Mouse (Mus musculus) lung, postnatal 0 days (tissue): ENCODE data around the gene Tm4sf20. TPM values are rescaled to one million over a fixed set of nuclear protein-coding genes. Genes with fewer than 3 reads are reported as not detected.
A peak's percentile ranks its signal among the peaks of the same experiment; 100 is the strongest.

Experiments
- ATAC-seq: fragments of 200-750 bp; cut with Nextera tagmentation; 2 replicates; pipeline ENCODE4 v1.8.0; 2017; ENCODE audit warnings: moderate library complexity
- DNase-seq: peaks from one replicate; pipeline ENCODE4 v3.0.0-alpha.2; 2016; ENCODE audit warnings: low spot score
- H3K27ac ChIP-seq: fragments of 300-500 bp; sonication (generic); 2 replicates; pipeline ENCODE4 v1.5.1; 2014; ENCODE audit warnings: antibody characterized with exemption, mild to moderate bottlenecking, low read length, mixed read lengths
- H3K27me3 ChIP-seq: fragments of 300-500 bp; sonication (generic); replicated peaks from 2 replicates; pipeline ENCODE4 v1.6.1; 2014; ENCODE audit warnings: low read length, mixed read lengths; ENCODE audit not compliant: insufficient read depth
- H3K36me3 ChIP-seq: fragments of 300-500 bp; sonication (generic); 2 replicates; pipeline ENCODE4 v1.6.1; 2014; ENCODE audit warnings: low read length, mixed read lengths; ENCODE audit not compliant: insufficient read depth
- H3K4me1 ChIP-seq: fragments of 300-500 bp; sonication (generic); 2 replicates; pipeline ENCODE4 v1.6.1; 2014; ENCODE audit warnings: antibody characterized with exemption, low read depth, low read length, mixed read lengths; ENCODE audit not compliant: insufficient read depth
- H3K4me2 ChIP-seq: fragments of 300-500 bp; sonication (generic); replicated peaks from 2 replicates; pipeline ENCODE4 v1.6.1; 2014; ENCODE audit warnings: low read depth, mild to moderate bottlenecking, low read length, moderate library complexity, mixed read lengths
- H3K4me3 ChIP-seq: fragments of 300-500 bp; sonication (generic); 2 replicates; pipeline ENCODE4 v1.5.1; 2014; ENCODE audit warnings: low read depth, low read length
- H3K9ac ChIP-seq: fragments of 300-500 bp; sonication (generic); replicated peaks from 2 replicates; pipeline ENCODE4 v1.6.1; 2014; ENCODE audit warnings: low read depth, mild to moderate bottlenecking
- H3K9me3 ChIP-seq: fragments of 300-500 bp; sonication (generic); 2 replicates; pipeline ENCODE4 v1.6.1; 2016; ENCODE audit warnings: low read length, mixed read lengths
- CTCF ChIP-seq: IDR thresholded peaks from 2 replicates; pipeline ENCODE4 v1.5.1; 2016; ENCODE audit warnings: antibody characterized with exemption, mild to moderate bottlenecking
- EP300 ChIP-seq: IDR thresholded peaks from 2 replicates; pipeline ENCODE4 v1.6.1; 2016; ENCODE audit warnings: antibody characterized with exemption, mild to moderate bottlenecking, control low read depth
- WGBS: fragments of 180-500 bp; shearing (Covaris S2); extraction: QIAGEN DNeasy Blood & Tissue Kit; methylation state at CpG from one replicate; pipeline ENCODE4 v1.1.7; 2014; 5-methylcytosine and 5-hydroxymethylcytosine counted together
- polyA plus RNA-seq: library from polyadenylated mRNA; unstranded; fragments of >200 nt; fragmentation: Nextera tagmentation; extraction: Ambion mirVana; gene quantifications from 2 replicates; pipeline ENCODE4 v1.2.1, GENCODE M21; 2015

Gene Tm4sf20
- polyA plus RNA-seq, 1 experiment from 2014 or later = 0.07 TPM

GRCm38 (mm10) chr1:82773208-82773607 is 4.9 kb upstream of the Tm4sf20 start:
- H3K27me3 ChIP-seq = no peaks in the 10 kb centered on the region
- H3K4me3 ChIP-seq = no peak overlapping the region
- 0 out of 2 replicates have a peak, but pooled peaks cover 3% of the 10 kb centered on the region for H3K9me3 ChIP-seq
- H3K4me1 ChIP-seq = no peaks in the 10 kb centered on the region
- no peaks in the 10 kb centered on the region for H3K36me3 ChIP-seq
- H3K4me2 ChIP-seq = no peak overlapping the region
- TF ChIP-seq EP300 (no peak), CTCF (peak; percentile 30; the same call in 1 of the 2 replicates)
- no peak for ATAC-seq
- H3K27ac ChIP-seq = no peak overlapping the region
- H3K9ac ChIP-seq = no peak overlapping the region
- DNase-seq = no peak
- WGBS = 61% methylated on average over 5 of the region's 5 CpGs

- WGBS = 86% methylated on average over 4 of the region's 4 CpGs
- H3K4me3 ChIP-seq = no peak overlapping the region
- 0 out of 2 replicates have a peak, but pooled peaks cover 3% of the 10 kb centered on the region for H3K9me3 ChIP-seq
- no peaks in the 10 kb centered on the region for H3K36me3 ChIP-seq
- H3K4me1 ChIP-seq = no peaks in the 10 kb centered on the region
- no peaks in the 10 kb centered on the region for H3K27me3 ChIP-seq
- no peak overlapping the region for H3K9ac ChIP-seq
- ATAC-seq = no peak
- DNase-seq = no peak
- H3K4me2 ChIP-seq = no peak overlapping the region
- H3K27ac ChIP-seq = no peak overlapping the region
- TF ChIP-seq EP300 (no peak), CTCF (no peak)
These were observed 4.2 kb upstream of the Tm4sf20 start for GRCm38 (mm10) chr1:82772428-82772827.

DNA sequence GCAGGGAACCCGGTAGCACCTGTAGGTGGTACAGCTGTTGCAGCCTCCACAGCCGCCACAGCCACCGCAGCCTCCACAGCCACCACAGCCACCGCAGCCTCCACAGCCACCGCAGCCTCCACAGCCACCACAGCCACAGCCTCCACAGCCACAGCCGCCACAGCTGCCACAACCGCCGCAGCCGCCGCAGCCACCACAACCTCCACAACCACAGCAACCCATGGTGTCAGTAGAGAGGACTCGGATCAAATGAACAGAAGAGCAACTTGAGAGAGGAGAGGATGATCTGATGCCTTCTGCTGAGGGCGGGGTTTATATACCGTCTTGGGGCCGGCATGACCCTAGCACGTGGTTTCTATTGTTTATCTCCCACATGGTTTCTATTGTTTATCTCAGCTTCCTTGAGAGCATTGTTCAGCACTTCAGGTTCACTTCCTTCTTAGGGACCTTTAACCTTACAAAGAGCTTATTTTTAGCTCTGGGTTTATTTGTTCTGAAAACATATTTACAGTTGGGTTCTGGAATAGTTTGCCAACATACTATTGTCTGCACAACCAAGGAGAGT is 2.8 kb upstream of the Tm4sf20 start, which contains the start of gene Gm47791:
Gene Gm47791, minus strand, starts transcription at position 222 of the 565 bp plus-strand sequence.
- 80% methylated on average over 15 of the region's 15 CpGs for WGBS
- ATAC-seq = 0 out of 2 replicates have a peak, but pooled peaks have one; percentile 23
- Histone ChIP-seq H3K9me3 (0 out of 2 replicates have a peak, but pooled peaks cover 3% of the 10 kb centered on the region), H3K9ac (no peak within 1 kb of the TSS), H3K4me3 (no peak within 1 kb of the TSS), H3K4me1 (no peaks in the 10 kb centered on the region), H3K27ac (no peak within 1 kb of the TSS), H3K27me3 (no peaks in the 10 kb centered on the region), H3K4me2 (no peak within 1 kb of the TSS), H3K36me3 (no peaks in the 10 kb centered on the region)
- peak; percentile 41 for DNase-seq
- no peak for TF ChIP-seq CTCF
- TF ChIP-seq EP300 = no peak

- no peaks in the 10 kb centered on the region for H3K36me3 ChIP-seq
- no peaks in the 10 kb centered on the region for H3K4me1 ChIP-seq
- H3K9ac ChIP-seq = no peak overlapping the region
- H3K9me3 ChIP-seq = no peaks in the 10 kb centered on the region
- ATAC-seq (no peak), DNase-seq (no peak)
- H3K4me3 ChIP-seq = no peak overlapping the region
- H3K27me3 ChIP-seq = no peaks in the 10 kb centered on the region
- TF ChIP-seq EP300 (no peak), CTCF (no peak)
- no peak overlapping the region for H3K27ac ChIP-seq
- 35% methylated on average over 4 of the region's 4 CpGs for WGBS
- no peak overlapping the region for H3K4me2 ChIP-seq
These were observed 1.6 kb downstream of the Tm4sf20 start for GRCm38 (mm10) chr1:82766641-82767040.

DNA sequence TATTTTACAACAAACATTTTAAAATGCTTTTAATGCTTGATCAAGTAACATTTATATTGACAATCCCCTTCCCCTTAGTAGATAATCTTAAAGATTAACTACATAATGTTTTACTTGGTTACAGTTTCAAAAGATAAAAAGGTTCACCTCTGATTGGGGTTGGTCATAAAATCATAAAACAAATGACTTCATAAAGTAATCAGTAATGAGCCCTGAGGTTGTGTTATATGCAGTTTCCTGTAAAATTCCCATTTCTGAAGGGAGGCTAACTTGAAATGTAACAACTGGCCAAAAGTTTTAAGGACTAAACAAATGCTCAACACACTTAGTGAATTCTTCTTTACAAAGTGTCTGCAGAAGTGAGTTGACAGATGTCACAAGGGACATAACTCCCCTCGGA is 2.0 kb downstream of the Tm4sf20 start:
- H3K4me2 ChIP-seq = no peak overlapping the region
- TF ChIP-seq CTCF (no peak), EP300 (no peak)
- no peaks in the 10 kb centered on the region for H3K27me3 ChIP-seq
- no peaks in the 10 kb centered on the region for H3K36me3 ChIP-seq
- no peak overlapping the region for H3K27ac ChIP-seq
- H3K9me3 ChIP-seq = no peaks in the 10 kb centered on the region
- H3K9ac ChIP-seq = no peak overlapping the region
- H3K4me1 ChIP-seq = no peaks in the 10 kb centered on the region
- DNase-seq = no peak
- ATAC-seq = no peak
- 20% methylated on average over 1 of the region's 1 CpGs for WGBS
- no peak overlapping the region for H3K4me3 ChIP-seq

DNA sequence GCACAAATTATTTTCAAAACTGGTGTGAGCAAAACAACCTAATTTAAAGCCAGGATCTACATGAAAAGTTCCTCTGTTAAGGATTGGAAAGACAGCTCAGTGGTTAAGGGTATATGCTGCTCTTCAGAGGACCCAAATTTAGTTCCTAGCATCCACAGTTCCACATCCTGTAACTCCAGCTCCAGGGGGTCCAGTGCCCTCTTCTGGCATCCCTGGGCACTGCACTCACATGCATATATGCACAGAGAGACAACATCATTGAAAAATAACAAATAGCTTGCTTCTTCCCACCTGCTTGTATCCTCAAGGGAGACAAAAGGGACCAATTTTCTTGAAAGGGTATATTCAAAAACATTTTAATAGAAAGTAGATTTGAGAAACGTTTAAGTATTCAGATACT is 6.0 kb downstream of the Tm4sf20 start:
- Histone ChIP-seq H3K36me3 (no peaks in the 10 kb centered on the region), H3K4me2 (no peak overlapping the region), H3K4me1 (no peaks in the 10 kb centered on the region), H3K9ac (no peak overlapping the region), H3K9me3 (no peaks in the 10 kb centered on the region), H3K4me3 (no peak overlapping the region), H3K27me3 (no peaks in the 10 kb centered on the region), H3K27ac (no peak overlapping the region)
- WGBS = 86% methylated on average over 1 of the region's 1 CpGs
- TF ChIP-seq EP300 (no peak), CTCF (peak; percentile 35)
- DNase-seq (no peak), ATAC-seq (no peak)
